Mouse (Mus musculus) hindlimb bud, embryonic 11.5 days (tissue): ENCODE measurements around the gene Ccdc63.

Experiments
- DNase-seq: peaks from one replicate; pipeline ENCODE4 v3.0.0-alpha.2; 2012; ENCODE audit warnings: low read depth, low spot score; ENCODE audit errors: extremely low spot score

Gene Ccdc63

GRCm38 (mm10) chr5:122088917-122089316, 51.7 kb downstream of the Ccdc63 start:
- DNase-seq, result peak; percentile 91

DNA sequence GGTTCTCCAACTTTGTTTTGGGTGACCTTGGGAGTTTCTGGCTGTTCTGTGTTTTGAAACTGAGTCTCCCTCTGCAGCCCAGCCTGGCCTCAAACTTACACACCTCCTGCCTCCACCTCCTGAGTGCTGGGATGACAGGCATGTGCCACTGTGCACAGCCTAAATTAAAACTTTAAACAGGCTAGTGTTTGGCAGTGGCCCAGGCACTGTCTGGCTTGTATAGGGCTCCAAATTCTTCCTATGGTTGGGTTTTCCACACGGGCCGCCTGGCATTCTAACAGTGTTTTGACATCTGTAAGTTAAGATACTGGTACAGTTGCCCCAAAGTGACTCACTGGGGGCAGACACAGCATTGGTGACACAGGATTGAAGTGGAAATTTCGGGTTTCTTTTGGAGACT, 54.5 kb downstream of the Ccdc63 start:
- DNase-seq, result no peak

- no peak for DNase-seq
Measured at GRCm38 (mm10) chr5:122085291-122085690, 55.3 kb downstream of the Ccdc63 start.

- DNase-seq, result no peak
Measured at GRCm38 (mm10) chr5:122084470-122084869, 56.2 kb downstream of the Ccdc63 start.

DNA sequence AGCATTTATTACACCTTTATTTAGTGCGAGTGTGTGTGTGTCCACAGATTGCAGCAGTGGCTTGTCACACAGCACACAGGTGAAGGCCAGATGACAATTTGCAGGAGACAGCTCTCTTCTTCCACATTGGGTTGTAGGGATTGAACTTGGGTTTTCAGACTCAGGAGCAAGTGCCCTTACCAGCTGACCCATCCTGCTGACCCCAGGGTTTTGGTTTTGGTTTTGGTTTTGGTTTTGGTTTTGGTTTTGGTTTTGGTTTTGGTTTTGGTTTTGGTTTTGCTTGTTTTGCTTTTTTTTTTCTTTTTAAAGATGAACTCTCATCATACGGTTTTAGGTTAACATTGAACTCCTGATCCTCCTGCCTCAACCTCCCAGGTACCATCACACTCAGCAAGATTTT, 57.3 kb downstream of the Ccdc63 start:
- DNase-seq, result no peak

GRCm38 (mm10) chr5:122081471-122081870, 59.2 kb downstream of the Ccdc63 start:
- DNase-seq, result no peak

- DNase-seq, result no peak
Measured at GRCm38 (mm10) chr5:122080930-122081329, 59.7 kb downstream of the Ccdc63 start.

DNA sequence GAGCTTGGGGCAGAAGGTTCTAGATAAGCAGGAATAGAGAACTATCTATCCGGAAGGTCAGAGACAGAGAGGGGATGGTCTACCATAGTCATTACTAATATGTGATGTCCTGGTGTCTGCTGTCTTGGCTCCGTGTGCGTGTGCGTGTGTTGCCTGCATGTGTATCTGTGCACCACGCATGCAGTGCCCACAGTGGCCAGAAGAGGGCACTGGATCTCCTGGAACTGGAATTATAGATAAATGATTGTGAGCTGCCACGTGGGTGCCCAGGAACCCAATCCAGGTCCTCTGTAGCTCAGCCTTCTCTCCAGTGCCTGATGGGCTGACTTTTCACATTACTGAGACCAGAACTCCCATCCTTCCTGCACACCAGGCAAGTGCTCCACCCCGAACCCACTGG, 60.8 kb downstream of the Ccdc63 start:
- no peak for DNase-seq

DNA sequence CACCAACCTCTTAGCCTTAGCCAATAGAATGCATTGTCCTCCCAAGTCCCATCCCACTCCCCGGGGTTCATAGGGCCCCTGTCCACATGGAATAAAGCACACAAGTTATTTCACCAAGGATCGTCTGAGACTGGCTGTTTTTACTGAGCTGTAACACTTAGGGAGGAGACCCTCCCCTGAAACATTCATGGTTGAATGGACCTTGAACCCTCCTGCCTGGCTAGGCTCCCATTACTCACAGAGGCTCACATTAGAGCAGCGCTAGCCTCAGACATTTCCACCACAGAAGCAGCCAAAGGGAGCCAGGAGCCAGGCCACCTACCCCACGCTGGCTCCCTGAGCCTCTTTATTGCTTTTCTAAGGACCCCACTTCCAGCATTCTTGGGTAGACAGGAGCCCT, 63.4 kb downstream of the Ccdc63 start:
- no peak for DNase-seq

DNA sequence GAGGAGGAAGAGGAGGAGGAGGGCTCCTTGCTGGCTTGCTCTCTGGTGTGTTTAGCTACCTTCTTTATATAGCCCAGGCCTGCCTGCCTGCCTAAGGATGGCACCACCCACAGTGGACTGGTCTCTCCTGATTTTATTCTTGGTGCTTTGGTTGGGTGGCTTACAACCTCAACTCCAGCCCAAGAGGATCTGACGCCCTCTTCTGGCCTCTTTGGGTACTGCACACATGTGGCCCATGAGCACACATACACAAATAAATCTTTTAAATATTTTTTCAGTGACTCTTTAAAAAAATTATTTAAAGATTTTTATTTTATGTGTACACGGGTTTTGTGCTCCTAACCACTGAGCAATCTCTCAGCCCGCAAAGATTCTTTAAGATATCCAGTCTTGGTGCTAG, 64.9 kb downstream of the Ccdc63 start:
- DNase-seq, result no peak

DNA sequence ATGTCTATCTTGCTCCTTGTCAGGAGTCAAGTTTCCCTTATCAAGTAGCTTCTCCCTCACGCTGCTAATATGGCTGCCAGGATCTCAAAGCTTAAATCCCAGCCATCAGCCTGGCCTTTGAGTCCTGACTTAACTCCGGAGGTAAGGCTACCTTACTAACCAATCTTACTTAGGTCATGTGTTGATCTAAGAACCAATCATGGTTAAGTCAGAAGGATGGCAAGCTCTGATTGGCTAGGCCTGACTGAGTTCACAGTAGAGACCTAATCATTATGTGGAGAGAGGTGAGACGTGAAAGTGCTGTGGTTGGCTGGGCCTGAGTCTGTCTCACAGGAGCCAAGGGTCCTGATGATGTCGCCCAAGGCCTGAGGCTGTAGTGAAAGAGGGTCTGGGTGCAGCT, 68.6 kb downstream of the Ccdc63 start:
- no peak for DNase-seq

DNA sequence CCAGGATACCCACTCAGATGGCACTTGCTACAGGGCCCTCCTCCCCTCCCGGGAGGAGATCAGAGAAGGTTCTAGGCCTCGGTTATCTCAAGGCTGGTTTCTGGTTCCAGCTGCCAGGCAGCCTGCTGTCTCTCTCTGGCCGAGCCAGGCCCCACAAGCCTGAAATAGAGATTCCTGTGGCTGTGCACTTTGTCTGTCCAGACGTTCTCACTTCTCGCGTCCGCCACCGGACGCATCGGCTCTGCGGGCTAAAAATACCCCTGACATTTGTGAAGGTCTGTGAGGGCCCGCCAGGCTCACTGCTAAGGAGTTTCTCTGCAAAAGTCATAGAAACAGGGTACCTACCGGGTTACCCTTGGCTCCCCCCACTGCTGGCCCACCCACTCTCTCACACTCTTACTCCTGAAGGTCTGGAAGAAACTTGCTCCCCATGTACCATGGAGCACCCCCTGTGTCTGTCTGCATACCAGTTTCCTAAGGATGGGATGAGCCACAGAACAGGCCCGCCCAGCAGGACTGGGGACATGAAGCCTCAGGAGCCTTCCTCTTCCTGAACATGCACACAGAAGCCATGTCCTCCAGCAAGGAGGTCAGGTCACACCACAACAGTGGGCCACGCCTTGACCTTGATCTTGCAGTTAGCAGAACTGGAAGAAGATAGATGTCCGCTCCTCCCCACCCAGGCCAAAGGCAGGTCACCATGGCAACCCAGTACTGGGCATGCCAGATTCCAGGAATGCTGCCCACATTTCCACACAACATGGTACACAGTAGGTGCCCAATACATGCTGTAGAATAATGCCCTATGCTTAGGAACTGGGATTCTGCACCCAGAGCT, 69.4 kb downstream of the Ccdc63 start:
- no peak for DNase-seq

DNA sequence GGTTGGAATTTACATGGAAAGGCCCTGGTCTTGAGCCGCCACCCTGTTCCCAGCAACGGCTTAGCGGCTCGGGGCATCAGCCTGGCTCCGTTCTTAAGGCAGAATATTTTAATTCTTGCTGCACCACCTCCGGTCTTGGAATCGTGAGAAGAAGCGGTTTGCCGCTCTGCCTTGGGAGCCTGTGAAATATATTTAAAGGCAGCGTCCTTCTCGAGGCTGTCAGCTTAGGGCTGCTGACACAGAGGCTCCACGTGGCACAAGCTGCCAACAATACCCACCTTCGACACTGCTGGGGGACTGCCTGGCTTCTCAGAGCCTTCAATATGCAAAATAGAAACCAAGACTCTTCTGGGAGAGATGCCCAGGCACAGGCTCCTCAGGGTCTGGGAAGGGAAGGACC, 72.1 kb downstream of the Ccdc63 start:
- DNase-seq, result no peak

DNA sequence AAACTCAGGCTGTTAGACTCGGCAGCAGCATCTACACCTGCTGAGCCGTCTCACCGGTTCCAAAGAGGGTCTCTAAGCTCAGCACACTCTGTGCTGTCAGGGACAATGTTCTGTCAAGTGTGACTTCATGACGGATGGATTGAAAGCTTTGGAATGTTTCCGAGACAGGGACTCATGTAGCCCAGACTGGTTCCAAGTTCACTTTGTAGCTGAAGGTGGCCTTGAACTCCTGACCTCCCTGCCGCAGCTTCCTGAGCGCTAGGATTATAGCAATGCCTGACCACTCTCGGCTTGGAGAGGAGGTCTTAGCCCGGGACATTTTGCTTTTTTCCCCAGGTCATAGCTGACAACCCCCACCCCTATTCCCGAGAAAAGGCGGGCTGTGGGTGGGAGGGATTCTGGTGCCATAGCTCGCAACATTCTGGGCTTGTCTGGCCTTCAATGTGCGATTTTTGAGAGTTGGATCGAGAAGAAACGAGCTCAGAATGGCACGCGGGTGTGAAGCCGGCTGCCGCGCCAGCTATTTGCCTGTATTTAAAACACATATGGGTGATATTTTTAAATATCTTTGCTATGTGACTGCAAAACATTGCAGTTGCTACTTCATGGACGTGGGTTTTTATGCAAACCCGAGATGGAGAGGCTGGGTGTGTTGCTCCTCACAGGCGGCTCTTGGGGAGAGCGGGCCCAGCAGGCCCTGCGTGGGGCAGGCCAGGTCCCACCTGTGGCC, 77.3 kb downstream of the Ccdc63 start:
- no peak for DNase-seq

- no peak for DNase-seq
Measured at GRCm38 (mm10) chr5:122062479-122062878, 78.1 kb downstream of the Ccdc63 start.

DNA sequence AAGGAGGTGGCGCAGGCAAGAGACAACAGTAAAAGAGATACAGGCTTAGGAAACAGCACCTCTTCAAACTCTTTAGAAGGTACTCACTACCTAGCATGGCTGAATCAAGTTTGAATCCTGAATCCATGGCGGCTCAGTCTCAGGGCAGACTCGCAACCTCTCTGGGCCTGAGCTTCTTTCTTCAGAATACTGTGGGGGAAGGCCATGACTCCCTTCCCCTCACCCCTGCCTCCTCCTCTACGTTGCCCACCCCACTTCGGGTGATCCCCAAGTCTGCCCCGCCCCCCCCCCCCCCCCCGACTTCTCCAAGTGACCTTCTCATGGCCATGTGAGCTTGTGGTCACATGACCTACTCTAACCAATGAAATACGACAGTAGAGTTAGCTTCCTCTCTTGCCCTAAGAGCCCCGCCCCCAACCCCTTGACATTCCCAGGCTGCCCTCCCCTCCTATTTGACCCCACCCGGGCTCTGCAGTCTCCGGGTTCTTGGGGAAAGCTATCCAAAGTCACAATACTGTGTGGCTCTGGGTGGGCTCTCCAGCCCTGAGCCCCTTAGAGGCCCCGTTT, 79.8 kb downstream of the Ccdc63 start:
- no peak for DNase-seq

GRCm38 (mm10) chr5:122059060-122060017, 81.3 kb downstream of the Ccdc63 start:
- DNase-seq, result peak; percentile 47
